Mouse (Mus musculus) stomach, postnatal 0 days (tissue): ENCODE data around the gene Ifi202b. TPM values are rescaled to one million over a fixed set of nuclear protein-coding genes. Genes with fewer than 3 reads are reported as not detected.
"Not testable (repeated sequence)": the region's sequence is repeated elsewhere in the genome, so short reads cannot be mapped to it uniquely, and the experiment has no call there.

ENCODE experiments used
- ATAC-seq: fragments of 200-750 bp; cut with Nextera tagmentation; 2 replicates; pipeline ENCODE4 v1.8.0; 2017; ENCODE audit not compliant: low FRiP score, low TSS enrichment
- DNase-seq: peaks from one replicate; pipeline ENCODE4 v3.0.0-alpha.2; 2016; ENCODE audit warnings: low spot score
- H3K27ac ChIP-seq: fragments of 300-500 bp; sonication (generic); replicated peaks from 2 replicates; pipeline ENCODE4 v1.5.1; 2014; ENCODE audit warnings: mild to moderate bottlenecking, control low read depth
- H3K27me3 ChIP-seq: fragments of 300-500 bp; sonication (generic); 2 replicates; pipeline ENCODE4 v1.6.1; 2014; ENCODE audit warnings: low read length; ENCODE audit not compliant: control insufficient read depth, insufficient read depth
- H3K36me3 ChIP-seq: fragments of 300-500 bp; sonication (generic); 2 replicates; pipeline ENCODE4 v1.6.1; 2014; ENCODE audit warnings: low read length, mixed read lengths; ENCODE audit not compliant: control insufficient read depth, insufficient read depth
- H3K4me1 ChIP-seq: fragments of 300-500 bp; sonication (generic); replicated peaks from 2 replicates; pipeline ENCODE4 v1.6.1; 2014; ENCODE audit warnings: antibody characterized with exemption; ENCODE audit not compliant: control insufficient read depth, insufficient read depth
- H3K4me2 ChIP-seq: fragments of 300-500 bp; sonication (generic); replicated peaks from 2 replicates; pipeline ENCODE4 v1.6.1; 2014; ENCODE audit warnings: low read depth, mild to moderate bottlenecking, control low read depth, moderate library complexity
- H3K4me3 ChIP-seq: fragments of 300-500 bp; sonication (generic); 2 replicates; pipeline ENCODE4 v1.5.1; 2014; ENCODE audit warnings: low read depth, low read length, control low read depth
- H3K9ac ChIP-seq: fragments of 300-500 bp; sonication (generic); 2 replicates; pipeline ENCODE4 v1.6.1; 2014; ENCODE audit warnings: mild to moderate bottlenecking, low read length, control low read depth, mixed read lengths
- H3K9me3 ChIP-seq: fragments of 300-500 bp; sonication (generic); 2 replicates; pipeline ENCODE4 v1.6.1; 2016; ENCODE audit warnings: low read length; ENCODE audit not compliant: control insufficient read depth
- CTCF ChIP-seq: IDR thresholded peaks from 2 replicates; pipeline ENCODE4 v1.5.1; 2016; ENCODE audit warnings: antibody characterized with exemption, low read depth, mild to moderate bottlenecking, moderate library complexity
- EP300 ChIP-seq: optimal IDR thresholded peaks from 2 replicates; pipeline ENCODE3; 2016; ENCODE audit warnings: antibody characterized with exemption
- WGBS: fragments of 180-500 bp; shearing (Covaris S2); extraction: QIAGEN DNeasy Blood & Tissue Kit; methylation state at CpG from one replicate; pipeline ENCODE4 v1.1.7; 2014; 5-methylcytosine and 5-hydroxymethylcytosine counted together
- polyA plus RNA-seq: library from polyadenylated mRNA; unstranded; fragments of >200 nt; fragmentation: Nextera tagmentation; extraction: Ambion mirVana; gene quantifications from 2 replicates; pipeline ENCODE4 v1.2.1, GENCODE M21; 2015

The Ifi202b gene
- polyA plus RNA-seq, 1 experiment from 2014 or later: 0.19 TPM

DNA sequence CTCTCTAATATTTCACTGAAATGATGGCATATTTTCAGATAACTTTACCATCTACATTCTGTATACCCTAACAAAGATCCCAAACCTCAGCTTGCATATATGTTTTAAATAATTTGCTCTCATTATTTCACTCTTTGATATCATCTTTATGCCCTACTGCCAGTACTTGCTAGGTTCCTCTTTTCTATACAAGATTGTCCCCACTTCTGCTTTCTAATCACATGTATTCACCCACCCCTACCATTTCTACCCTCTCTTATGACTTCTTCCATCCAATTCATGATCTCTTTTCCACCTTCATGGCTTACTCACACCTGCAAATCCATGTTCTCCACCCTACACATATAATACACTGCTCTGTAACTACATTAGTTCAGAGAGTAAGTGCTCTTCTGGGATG, 4.9 kb downstream of the Ifi202b start:
- no peaks in the 10 kb centered on the region for H3K4me1 ChIP-seq
- no peaks in the 10 kb centered on the region for H3K36me3 ChIP-seq
- ATAC-seq: no peak
- no peak overlapping the region for H3K27ac ChIP-seq
- H3K9me3 ChIP-seq: no peaks in the 10 kb centered on the region
- H3K27me3 ChIP-seq: no peaks in the 10 kb centered on the region
- H3K4me2 ChIP-seq: no peak overlapping the region
- no peak for DNase-seq
- TF ChIP-seq CTCF (no peak), EP300 (no peak)
- H3K9ac ChIP-seq: no peak overlapping the region
- H3K4me3 ChIP-seq: no peak overlapping the region

DNA sequence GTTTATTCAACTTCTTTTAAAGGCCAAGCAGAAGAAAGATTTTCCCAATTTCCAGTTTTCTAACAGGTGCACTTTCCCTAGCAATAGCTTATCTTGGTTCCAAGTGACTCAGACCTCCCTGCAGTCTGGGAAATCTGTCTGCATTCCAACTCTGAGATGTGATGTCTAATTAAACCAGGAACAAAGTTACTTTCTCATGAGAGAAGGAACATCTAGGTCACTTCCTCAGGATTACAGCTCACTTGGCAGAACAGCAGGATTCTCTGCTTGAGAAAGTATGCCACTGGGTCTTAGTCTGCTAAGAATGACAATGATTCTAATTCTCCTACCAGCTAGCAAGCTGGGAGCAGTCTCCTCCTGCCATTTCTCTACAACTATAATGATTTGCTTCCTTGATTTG, 9.4 kb downstream of the Ifi202b start:
- no peak overlapping the region for H3K4me3 ChIP-seq
- no peak overlapping the region for H3K27ac ChIP-seq
- no peaks in the 10 kb centered on the region for H3K4me1 ChIP-seq
- DNase-seq (no peak), ATAC-seq (no peak)
- H3K4me2 ChIP-seq: no peak overlapping the region
- H3K9me3 ChIP-seq: no peaks in the 10 kb centered on the region
- H3K36me3 ChIP-seq: no peaks in the 10 kb centered on the region
- H3K27me3 ChIP-seq: no peaks in the 10 kb centered on the region
- H3K9ac ChIP-seq: no peak overlapping the region
- TF ChIP-seq CTCF (no peak), EP300 (no peak)

DNA sequence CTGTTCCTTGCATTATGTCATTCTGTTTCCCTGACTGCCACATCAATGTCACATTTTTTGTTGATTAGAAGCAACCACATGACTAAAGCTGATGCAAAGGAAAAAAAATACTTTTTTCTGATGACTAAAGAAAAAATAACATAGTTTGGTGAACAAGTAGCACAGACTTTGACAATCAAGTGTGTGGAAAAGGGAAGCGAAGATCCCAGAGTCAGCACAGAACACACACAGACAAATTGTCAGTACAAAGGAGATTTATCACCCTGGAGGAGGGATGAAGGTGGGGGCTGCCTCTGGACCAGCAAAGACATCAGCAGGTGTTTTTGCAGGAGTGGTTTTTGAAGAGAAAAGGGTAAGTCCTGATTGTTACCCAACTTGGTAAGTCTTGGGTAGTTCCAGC, 21.1 kb downstream of the Ifi202b start:
- not testable (repeated sequence) for H3K4me1 ChIP-seq, H3K9ac ChIP-seq, H3K9me3 ChIP-seq, H3K27me3 ChIP-seq, H3K36me3 ChIP-seq, ATAC-seq, H3K27ac ChIP-seq, H3K4me3 ChIP-seq, H3K4me2 ChIP-seq, DNase-seq
- WGBS: 50% methylated on average over 1 of the region's 1 CpGs

- not testable (repeated sequence) for H3K4me3 ChIP-seq, DNase-seq, H3K36me3 ChIP-seq, H3K4me2 ChIP-seq, H3K9me3 ChIP-seq, H3K9ac ChIP-seq, H3K27ac ChIP-seq, H3K27me3 ChIP-seq, H3K4me1 ChIP-seq, ATAC-seq
- WGBS: 60% methylated on average over 3 of the region's 3 CpGs
Observed at GRCm38 (mm10) chr1:173959998-173960397, 22.5 kb downstream of the Ifi202b start.

- not testable (repeated sequence) for H3K4me3 ChIP-seq, ATAC-seq, H3K9me3 ChIP-seq, DNase-seq, H3K36me3 ChIP-seq, H3K27me3 ChIP-seq, H3K4me2 ChIP-seq, H3K27ac ChIP-seq, H3K9ac ChIP-seq, H3K4me1 ChIP-seq
- WGBS: 25% methylated on average over 3 of the region's 3 CpGs
Observed at GRCm38 (mm10) chr1:173955839-173956527, 26.6 kb downstream of the Ifi202b start.

- Histone ChIP-seq H3K27me3 (no peaks in the 10 kb centered on the region), H3K4me2 (no peak overlapping the region), H3K4me1 (no peaks in the 10 kb centered on the region), H3K9me3 (no peaks in the 10 kb centered on the region), H3K9ac (no peak overlapping the region), H3K27ac (no peak overlapping the region), H3K4me3 (no peak overlapping the region), H3K36me3 (no peaks in the 10 kb centered on the region)
- WGBS: 73% methylated on average over 2 of the region's 2 CpGs
- DNase-seq (no peak), ATAC-seq (no peak)
- no peak for TF ChIP-seq EP300
- TF ChIP-seq CTCF: no peak
Observed at GRCm38 (mm10) chr1:173955071-173955796, 27.3 kb downstream of the Ifi202b start.
